Mouse (Mus musculus): ENCODE data around the gene 1700003F12Rik. TPM values are rescaled to one million over a fixed set of nuclear protein-coding genes. Genes with fewer than 3 reads are reported as not detected.

1700003F12Rik gene
- polyA plus RNA-seq, 1 experiment from 2014 or later = 3.2 TPM

GRCm38 (mm10) chr2:154568329-154569070, 21.6 kb downstream of the 1700003F12Rik start:
- peak overlapping the region; percentile 96 for H3K4me2 ChIP-seq (replicated peaks)
- H3K27ac ChIP-seq = peak overlapping the region; percentile 65
- H3K36me3 ChIP-seq = peaks cover 9% of the 10 kb centered on the region
- H3K9ac ChIP-seq = peak overlapping the region; percentile 77
- 11% methylated on average over 10 of the region's 10 CpGs for WGBS
- H3K4me3 ChIP-seq = peak overlapping the region; percentile 84
- H3K27me3 ChIP-seq (replicated peaks) = no peaks in the 10 kb centered on the region
- H3K4me1 ChIP-seq = peaks cover 46% of the 10 kb centered on the region
- no peaks in the 10 kb centered on the region for H3K9me3 ChIP-seq
- ATAC-seq (ENCODE audit: low FRiP score, low read depth) = peak; percentile 15

- peak overlapping the region; percentile 84 for H3K4me3 ChIP-seq
- peaks cover 46% of the 10 kb centered on the region for H3K4me1 ChIP-seq
- H3K27me3 ChIP-seq (replicated peaks) = no peaks in the 10 kb centered on the region
- H3K9ac ChIP-seq = peak overlapping the region; percentile 77
- peaks cover 2% of the 10 kb centered on the region; the same call in 1 of the 2 replicates for H3K36me3 ChIP-seq
- WGBS = under 1% methylated on average over 56 of the region's 70 CpGs
- H3K4me2 ChIP-seq (replicated peaks) = peak overlapping the region; percentile 96
- ATAC-seq (ENCODE audit: low FRiP score, low read depth) = peak; percentile 79
- no peaks in the 10 kb centered on the region for H3K9me3 ChIP-seq
- H3K27ac ChIP-seq = peak overlapping the region; percentile 65
Measured at GRCm38 (mm10) chr2:154569071-154569748, 22.3 kb downstream of the 1700003F12Rik start.

- Histone ChIP-seq H3K27me3 (replicated peaks) (no peaks in the 10 kb centered on the region), H3K4me3 (peak within 1 kb of the TSS; percentile 84), H3K9me3 (no peaks in the 10 kb centered on the region), H3K27ac (peak within 1 kb of the TSS; percentile 65), H3K4me2 (replicated peaks) (peak within 1 kb of the TSS; percentile 96), H3K9ac (peak within 1 kb of the TSS; percentile 77), H3K4me1 (peaks cover 46% of the 10 kb centered on the region), H3K36me3 (no peaks in the 10 kb centered on the region)
- peak; percentile 97 for ATAC-seq (ENCODE audit: low FRiP score, low read depth)
- WGBS = under 1% methylated on average over 44 of the region's 44 CpGs
Measured at GRCm38 (mm10) chr2:154569836-154570286, 23.0 kb downstream of the 1700003F12Rik start, which contains the start of gene E2f1. Gene E2f1, minus strand, starts transcription at chr2:154569892.

GRCm38 (mm10) chr2:154570666-154571065, 23.8 kb downstream of the 1700003F12Rik start:
- Histone ChIP-seq H3K4me3 (no peak overlapping the region), H3K4me1 (peaks cover 43% of the 10 kb centered on the region), H3K27ac (no peak overlapping the region), H3K9me3 (no peaks in the 10 kb centered on the region), H3K36me3 (no peaks in the 10 kb centered on the region), H3K9ac (no peak overlapping the region), H3K27me3 (replicated peaks) (no peaks in the 10 kb centered on the region), H3K4me2 (replicated peaks) (peak overlapping the region; percentile 96)
- no peak for ATAC-seq (ENCODE audit: low FRiP score, low read depth)
- WGBS = 69% methylated on average over 4 of the region's 4 CpGs

GRCm38 (mm10) chr2:154571266-154571665, 24.4 kb downstream of the 1700003F12Rik start:
- H3K27ac ChIP-seq = no peak overlapping the region
- H3K4me3 ChIP-seq = no peak overlapping the region
- H3K27me3 ChIP-seq (replicated peaks) = no peaks in the 10 kb centered on the region
- no peak overlapping the region for H3K9ac ChIP-seq
- H3K36me3 ChIP-seq = no peaks in the 10 kb centered on the region
- no peaks in the 10 kb centered on the region for H3K9me3 ChIP-seq
- peaks cover 39% of the 10 kb centered on the region for H3K4me1 ChIP-seq
- ATAC-seq (ENCODE audit: low FRiP score, low read depth) = no peak
- WGBS = 79% methylated on average over 4 of the region's 4 CpGs
- H3K4me2 ChIP-seq (replicated peaks) = no peak overlapping the region

GRCm38 (mm10) chr2:154571976-154572375, 25.1 kb downstream of the 1700003F12Rik start:
- peaks cover 39% of the 10 kb centered on the region for H3K4me1 ChIP-seq
- H3K9me3 ChIP-seq = no peaks in the 10 kb centered on the region
- no peak overlapping the region for H3K4me3 ChIP-seq
- 71% methylated on average over 8 of the region's 8 CpGs for WGBS
- H3K27me3 ChIP-seq (replicated peaks) = no peaks in the 10 kb centered on the region
- no peak overlapping the region for H3K4me2 ChIP-seq (replicated peaks)
- H3K9ac ChIP-seq = no peak overlapping the region
- ATAC-seq (ENCODE audit: low FRiP score, low read depth) = no peak
- no peak overlapping the region for H3K27ac ChIP-seq
- H3K36me3 ChIP-seq = no peaks in the 10 kb centered on the region

- H3K4me1 ChIP-seq = peaks cover 41% of the 10 kb centered on the region
- ATAC-seq (ENCODE audit: low FRiP score, low read depth) = no peak
Measured at GRCm38 (mm10) chr2:154572996-154573395, 26.1 kb downstream of the 1700003F12Rik start.

GRCm38 (mm10) chr2:154574271-154574670, 27.4 kb downstream of the 1700003F12Rik start:
- H3K27me3 ChIP-seq (replicated peaks) = no peaks in the 10 kb centered on the region
- no peak overlapping the region for H3K27ac ChIP-seq
- no peaks in the 10 kb centered on the region for H3K9me3 ChIP-seq
- ATAC-seq (ENCODE audit: low FRiP score, low read depth) = no peak
- 37% methylated on average over 7 of the region's 7 CpGs for WGBS
- H3K4me1 ChIP-seq = peaks cover 28% of the 10 kb centered on the region
- H3K9ac ChIP-seq = no peak overlapping the region
- H3K4me2 ChIP-seq (replicated peaks) = no peak overlapping the region
- H3K4me3 ChIP-seq = no peak overlapping the region
- H3K36me3 ChIP-seq = no peaks in the 10 kb centered on the region

More at GRCm38 (mm10) chr2:154572996-154573395, 26.1 kb downstream of the 1700003F12Rik start:
- Histone ChIP-seq H3K27me3 (replicated peaks) (no peaks in the 10 kb centered on the region), H3K27ac (no peak overlapping the region), H3K9me3 (no peaks in the 10 kb centered on the region), H3K4me2 (replicated peaks) (no peak overlapping the region), H3K36me3 (no peaks in the 10 kb centered on the region), H3K9ac (no peak overlapping the region), H3K4me3 (no peak overlapping the region)
- 87% methylated on average over 3 of the region's 3 CpGs for WGBS

GRCm38 (mm10) chr2:154576876-154577743, 30.2 kb downstream of the 1700003F12Rik start:
- no peaks in the 10 kb centered on the region for H3K27me3 ChIP-seq (replicated peaks)
- H3K4me2 ChIP-seq (replicated peaks) = 0 out of 2 replicates have a peak overlapping the region, but pooled peaks have one; percentile 3
- peak overlapping the region; percentile 75 for H3K27ac ChIP-seq
- H3K36me3 ChIP-seq = no peaks in the 10 kb centered on the region
- H3K9ac ChIP-seq = no peak overlapping the region; the same call in 1 of the 2 replicates
- no peak overlapping the region for H3K4me3 ChIP-seq
- WGBS = 20% methylated on average over 12 of the region's 12 CpGs
- ATAC-seq (ENCODE audit: low FRiP score, low read depth) = peak; percentile 87
- H3K9me3 ChIP-seq = no peaks in the 10 kb centered on the region
- peaks cover 18% of the 10 kb centered on the region for H3K4me1 ChIP-seq

- Histone ChIP-seq H3K27ac (peak overlapping the region; percentile 75), H3K4me2 (replicated peaks) (no peak overlapping the region), H3K4me3 (no peak overlapping the region), H3K9ac (no peak overlapping the region), H3K9me3 (no peaks in the 10 kb centered on the region), H3K4me1 (peaks cover 18% of the 10 kb centered on the region), H3K27me3 (replicated peaks) (0 out of 2 replicates have a peak, but pooled peaks cover 2% of the 10 kb centered on the region), H3K36me3 (no peaks in the 10 kb centered on the region)
- ATAC-seq (ENCODE audit: low FRiP score, low read depth) = peak; percentile 43; the same call in 1 of the 2 replicates
- WGBS = 50% methylated on average over 6 of the region's 6 CpGs
Measured at GRCm38 (mm10) chr2:154577744-154578067, 30.8 kb downstream of the 1700003F12Rik start.

- H3K4me1 ChIP-seq = peaks cover 33% of the 10 kb centered on the region
- H3K27ac ChIP-seq = no peak overlapping the region
- WGBS = 87% methylated on average over 8 of the region's 8 CpGs
- H3K9me3 ChIP-seq = no peaks in the 10 kb centered on the region
- no peak overlapping the region for H3K9ac ChIP-seq
- no peak overlapping the region for H3K4me2 ChIP-seq (replicated peaks)
- no peaks in the 10 kb centered on the region for H3K36me3 ChIP-seq
- no peak for ATAC-seq (ENCODE audit: low FRiP score, low read depth)
- no peak overlapping the region for H3K4me3 ChIP-seq
- 0 out of 2 replicates have a peak, but pooled peaks cover 3% of the 10 kb centered on the region for H3K27me3 ChIP-seq (replicated peaks)
Measured at GRCm38 (mm10) chr2:154580586-154580985, 33.7 kb downstream of the 1700003F12Rik start.
